Mouse (Mus musculus) megakaryocyte, adult 5-6 weeks (primary cell): ENCODE results near the gene Nrp1. TPM values are rescaled to one million over a fixed set of nuclear protein-coding genes. Genes with fewer than 3 reads are reported as not detected.
A peak's percentile ranks its signal among the peaks of the same experiment; 100 is the strongest.

Experiments used
- ATAC-seq: 2 replicates; pipeline ENCODE4 v1.8.0; 2016; ENCODE audit warnings: mild to moderate bottlenecking, inconsistent platforms; ENCODE audit not compliant: poor library complexity, severe bottlenecking
- total RNA-seq, 2 experiments: library from RNA; stranded (forward) in 1 of 2; stranded (reverse) in 1 of 2; fragments of 153-499, 151-499 nt in 1 of 2; fragments of 221-1000, 200-1000 nt in 1 of 2; gene quantifications; 2 replicates each; pipeline versions ENCODE4 v1.2.3 to v1.2.4; 2015 to 2017

Nrp1 gene
- total RNA-seq, 2 experiments from 2014 or later: 59.8 to 74.3 TPM

DNA sequence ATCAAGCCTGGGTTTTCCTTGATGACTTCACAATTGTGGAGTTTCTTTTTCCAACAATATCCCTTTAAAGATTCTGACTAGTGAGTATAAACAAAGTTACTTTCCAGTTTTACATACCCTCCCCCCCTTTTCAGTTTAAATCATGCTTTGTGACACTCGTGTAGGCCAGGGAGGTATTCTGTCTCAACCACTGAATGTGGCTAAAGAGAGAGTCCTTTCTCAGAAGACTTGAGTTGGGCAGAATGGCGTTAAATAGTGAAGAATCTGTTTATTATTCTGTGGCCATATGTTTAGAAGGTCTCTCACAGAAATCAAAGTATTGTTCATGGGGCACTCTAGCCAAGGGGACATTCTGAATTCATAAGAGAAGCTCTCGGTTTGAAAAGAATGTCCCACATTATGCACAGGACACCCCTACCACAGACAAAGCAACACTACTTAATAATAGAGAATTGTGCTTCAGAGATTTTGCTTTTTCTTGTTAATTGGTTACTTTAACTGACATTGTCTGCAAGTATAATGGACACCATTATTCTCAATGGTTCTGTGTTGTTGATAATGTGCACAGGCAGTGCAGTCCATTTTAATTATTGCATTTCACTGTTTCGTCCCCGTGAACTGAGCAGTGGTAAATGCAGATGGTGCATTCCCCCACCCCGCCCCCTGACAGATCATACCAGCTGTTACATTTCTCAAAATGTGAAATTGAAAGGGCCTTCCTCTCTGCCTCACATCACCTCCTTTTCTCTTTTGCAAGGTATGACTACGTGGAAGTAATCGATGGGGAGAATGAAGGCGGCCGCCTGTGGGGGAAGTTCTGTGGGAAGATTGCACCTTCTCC is 59.8 kb downstream of the Nrp1 start:
- ATAC-seq: peak; percentile 81

DNA sequence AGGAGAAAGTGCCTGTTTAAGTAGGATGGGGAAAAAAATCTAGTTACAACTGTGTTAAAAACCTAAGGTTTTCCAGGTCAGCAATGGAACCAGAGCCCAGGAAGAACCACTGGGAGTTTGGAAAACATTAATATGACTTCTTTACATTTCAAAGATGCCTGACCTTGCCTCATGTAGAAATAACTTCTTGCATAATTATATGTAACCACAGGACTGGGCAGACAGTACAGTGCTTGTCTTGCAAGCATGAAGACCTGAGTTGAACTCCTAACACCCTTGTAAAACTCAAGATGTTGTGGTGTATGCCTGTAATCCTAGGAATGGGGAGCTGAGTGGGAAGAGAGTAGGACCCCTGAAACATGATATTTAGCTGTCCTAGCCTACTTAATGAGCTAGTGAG is 61.6 kb downstream of the Nrp1 start:
- ATAC-seq: peak; percentile 61

DNA sequence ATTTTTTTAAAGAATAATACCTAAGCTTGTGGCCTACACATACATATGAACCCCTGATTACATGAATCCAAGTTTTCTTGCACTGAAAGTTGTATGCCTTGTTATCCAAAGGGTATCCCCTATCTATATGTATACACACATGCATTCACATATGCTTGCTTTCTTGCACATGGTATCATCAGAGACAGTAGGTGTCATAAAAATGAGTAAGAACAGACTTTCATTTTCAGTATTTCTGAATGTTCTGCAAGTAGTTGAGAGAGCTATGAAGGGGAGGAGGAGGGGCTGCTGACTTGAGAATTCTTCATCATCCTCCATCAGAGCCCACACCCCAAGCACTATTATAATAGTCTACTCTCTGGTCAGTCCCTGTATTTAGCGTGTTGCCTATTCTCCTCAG is 62.0 kb downstream of the Nrp1 start:
- no peak for ATAC-seq

DNA sequence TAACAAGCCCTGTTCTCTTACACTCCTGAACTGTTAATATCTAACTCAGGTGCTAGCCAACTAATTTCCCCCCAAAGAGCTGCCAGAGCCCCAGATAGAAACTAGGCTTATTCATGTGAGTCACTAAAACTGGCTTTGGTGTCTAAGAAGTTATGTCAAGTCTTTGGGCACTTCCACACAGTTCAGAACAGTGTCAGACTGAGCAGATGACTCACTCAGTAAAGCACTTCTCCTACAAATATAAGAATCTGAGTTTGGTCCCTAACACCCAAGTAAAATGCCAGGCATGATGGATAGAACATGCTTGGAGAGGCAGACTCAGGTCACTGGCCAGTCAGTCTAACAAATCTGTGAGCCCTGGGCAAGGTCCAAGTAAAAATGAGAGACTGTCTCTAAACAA is 65.4 kb downstream of the Nrp1 start:
- ATAC-seq: no peak

DNA sequence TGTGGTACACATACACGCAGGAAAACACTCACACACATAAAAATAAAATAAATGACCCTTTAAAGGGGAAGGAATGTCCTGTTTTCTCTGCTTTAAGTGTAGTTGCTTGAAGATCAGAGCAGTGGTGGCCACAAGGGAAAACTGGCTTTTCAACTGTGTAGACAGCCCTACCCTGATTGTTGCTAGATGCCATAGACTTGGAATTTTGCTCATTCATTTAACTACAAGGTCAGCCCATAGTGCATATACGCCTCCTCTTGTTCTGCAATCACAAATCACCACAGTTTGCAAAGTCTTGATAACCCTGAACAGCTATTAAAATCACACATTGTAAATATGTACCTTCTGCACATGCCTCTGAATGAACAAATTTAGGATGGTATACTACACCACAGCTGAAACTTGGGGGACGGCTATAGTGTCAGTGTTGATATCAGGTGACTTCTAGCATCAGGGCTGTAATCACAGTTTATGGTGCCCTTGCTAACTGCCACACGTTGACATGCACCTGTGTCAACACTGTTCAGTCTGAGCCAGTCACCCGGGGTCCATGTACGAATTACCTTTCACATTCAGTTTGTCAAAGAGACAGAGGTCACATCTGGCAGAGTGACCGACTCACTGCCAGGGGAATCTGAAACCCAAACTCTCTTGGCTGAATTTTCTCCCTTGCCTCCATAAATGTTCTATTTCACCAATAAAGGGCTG is 66.4 kb downstream of the Nrp1 start:
- ATAC-seq: no peak

DNA sequence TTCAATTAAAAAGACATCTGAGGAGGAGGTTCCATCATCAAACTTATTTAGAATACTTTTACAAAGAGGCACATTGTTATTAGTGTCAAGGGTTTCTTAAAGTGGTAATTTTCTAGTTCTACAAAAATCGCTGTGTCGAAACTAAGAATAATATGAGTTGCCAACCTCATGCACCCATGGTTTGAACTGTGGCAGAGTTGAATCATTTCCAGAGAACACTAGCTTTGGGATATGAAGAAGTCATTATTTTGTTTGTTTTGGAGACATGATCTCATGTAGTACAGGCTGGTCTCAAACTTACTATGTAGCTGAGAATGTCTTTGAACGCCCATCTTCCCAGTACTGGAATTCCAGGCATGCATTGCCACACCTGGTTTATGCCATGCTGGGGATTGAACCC is 68.7 kb downstream of the Nrp1 start:
- no peak for ATAC-seq

DNA sequence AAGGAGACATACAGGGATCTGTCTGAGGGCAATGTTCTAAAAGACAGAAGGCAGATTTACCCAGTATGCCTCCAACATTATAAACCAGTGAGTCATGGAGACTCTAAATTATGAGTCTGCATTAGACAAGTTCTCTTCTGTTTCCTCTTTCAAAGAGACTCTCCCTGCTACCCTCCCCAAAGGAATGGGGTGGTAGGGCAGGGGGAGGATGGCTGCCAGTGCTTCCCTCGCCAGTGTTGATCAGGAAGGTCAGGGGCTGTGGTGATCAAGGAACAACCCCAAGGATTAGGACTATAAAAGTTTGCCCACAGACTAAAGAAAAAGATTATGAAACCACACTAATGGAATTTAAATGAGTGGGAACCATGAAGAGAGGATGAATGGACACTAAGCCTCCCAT is 70.6 kb downstream of the Nrp1 start:
- no peak for ATAC-seq

DNA sequence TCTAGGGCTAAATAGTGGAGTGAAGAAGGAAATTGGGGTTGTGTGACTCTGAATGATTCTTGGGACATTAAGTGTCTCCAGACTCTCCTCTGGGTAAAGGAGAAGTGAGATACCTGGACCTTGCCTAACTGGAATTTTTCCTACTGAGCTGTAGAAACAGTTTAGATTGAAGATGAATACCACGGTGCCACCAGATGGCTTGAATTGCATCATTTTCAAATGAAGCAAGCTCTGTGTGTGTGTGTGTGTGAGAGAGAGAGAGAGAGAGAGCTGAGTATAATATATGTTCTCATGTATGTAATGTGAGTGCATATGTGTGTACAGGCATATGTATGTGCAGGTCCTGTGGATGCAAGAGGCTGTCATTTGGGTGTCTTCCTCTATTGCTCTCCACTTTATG is 72.7 kb downstream of the Nrp1 start:
- ATAC-seq: peak; percentile 43

DNA sequence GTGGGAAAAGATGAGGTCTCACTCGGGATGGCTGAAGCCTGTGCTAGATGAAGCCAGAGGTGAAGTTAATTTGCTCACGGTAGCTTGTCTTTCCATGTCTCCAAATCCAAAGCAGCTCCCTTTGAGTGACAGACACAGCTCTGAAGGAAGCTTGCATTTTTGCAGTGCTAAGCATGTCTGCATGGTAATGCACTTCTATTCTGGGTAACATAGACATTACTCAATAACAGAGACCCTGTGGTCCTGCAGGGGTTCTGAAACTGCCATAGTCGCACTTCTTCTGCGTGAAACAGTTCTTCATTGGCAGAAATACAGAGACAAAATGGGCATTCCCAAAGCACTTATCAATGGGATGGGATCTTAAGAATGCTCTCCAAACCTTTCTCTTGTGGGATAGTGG is 77.3 kb downstream of the Nrp1 start:
- ATAC-seq: 0 out of 2 replicates have a peak, but pooled peaks have one; percentile 3

DNA sequence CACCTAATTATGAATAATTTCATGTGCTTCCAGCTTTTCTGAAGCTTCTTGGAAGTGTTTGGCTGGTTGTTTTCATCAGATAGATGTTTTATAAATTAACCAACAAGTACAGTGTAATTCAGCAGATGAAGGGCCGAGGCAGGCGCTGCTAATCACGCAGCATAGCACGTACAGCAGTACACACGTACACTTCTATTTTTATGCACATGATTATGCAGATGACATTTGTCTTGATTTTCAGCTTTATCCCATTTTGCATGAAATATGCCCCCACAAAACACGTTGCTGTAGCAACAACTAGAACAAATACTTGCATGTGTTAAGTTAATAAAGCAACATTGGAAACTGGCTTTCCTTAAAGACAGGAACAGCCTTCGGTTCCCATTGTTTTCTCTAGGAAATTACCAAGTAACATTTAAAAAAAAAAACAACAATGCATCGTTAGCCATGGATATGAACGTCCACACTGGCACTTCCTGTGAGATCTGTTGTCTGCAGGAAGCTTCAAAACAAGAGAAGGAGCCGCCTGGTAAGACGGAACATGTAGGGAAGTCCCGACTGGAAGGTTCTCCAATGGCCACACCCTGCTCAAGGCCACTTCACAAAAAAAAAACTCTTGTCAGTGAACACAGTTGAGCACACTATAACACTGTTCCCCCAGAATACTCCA is 78.9 kb downstream of the Nrp1 start:
- ATAC-seq: no peak

DNA sequence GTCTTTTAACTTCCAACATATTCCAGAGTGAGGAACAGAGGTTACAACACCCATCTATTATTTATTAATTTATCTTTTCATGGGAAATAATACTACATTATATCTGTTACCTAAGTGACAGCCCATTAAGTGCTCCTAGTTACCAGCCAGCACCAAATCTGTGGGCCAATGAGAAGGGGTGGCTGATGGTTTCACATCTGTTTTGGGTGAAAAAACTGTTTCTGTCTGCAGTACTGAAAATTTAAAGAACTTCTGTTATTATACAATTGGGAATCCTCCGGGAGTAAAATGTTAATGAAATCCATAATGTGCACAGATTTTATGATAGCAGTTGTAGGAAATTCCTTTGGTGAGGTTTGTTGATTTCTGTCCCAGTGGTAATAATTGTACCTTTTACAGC is 83.0 kb downstream of the Nrp1 start:
- ATAC-seq: no peak

DNA sequence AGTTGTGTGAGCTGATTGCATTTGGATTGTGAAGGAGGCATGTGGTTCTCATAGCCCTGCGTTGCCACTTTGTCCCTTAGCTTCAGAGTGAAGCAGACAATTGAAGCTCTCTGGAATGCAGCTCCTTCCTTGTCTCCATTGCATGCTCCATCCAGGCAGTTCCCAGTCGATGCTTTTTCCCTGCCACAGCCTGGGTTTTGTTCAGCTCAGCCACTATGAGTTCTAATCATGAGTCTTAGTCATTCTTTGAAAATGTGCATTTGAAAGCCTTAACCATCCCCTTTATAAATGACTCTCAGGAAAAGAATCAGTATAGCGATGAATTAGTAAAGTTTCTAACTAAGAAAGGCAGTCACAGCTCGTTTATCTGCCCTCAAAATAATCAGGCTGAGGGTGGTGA is 87.2 kb downstream of the Nrp1 start:
- ATAC-seq: no peak

DNA sequence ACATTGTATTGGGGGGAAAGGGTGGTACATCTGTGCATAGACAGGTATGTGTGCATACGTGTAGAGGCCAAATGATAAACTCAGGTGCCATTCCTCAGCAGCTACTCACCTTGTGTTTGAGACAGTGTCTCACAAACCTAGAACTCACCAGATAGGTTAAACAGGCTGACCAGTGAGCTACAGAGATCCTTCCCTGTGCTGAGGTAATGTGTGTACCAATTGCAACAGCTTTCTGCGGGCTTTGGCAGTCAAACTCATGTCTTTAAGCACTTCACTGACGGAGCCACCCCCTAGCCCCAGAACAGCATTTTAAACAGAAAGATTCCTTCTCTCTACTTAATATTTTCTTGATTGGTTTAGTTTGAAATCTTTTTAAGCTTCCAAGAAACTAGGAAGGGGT is 88.2 kb downstream of the Nrp1 start:
- ATAC-seq: peak; percentile 39; the same call in 1 of the 2 replicates

DNA sequence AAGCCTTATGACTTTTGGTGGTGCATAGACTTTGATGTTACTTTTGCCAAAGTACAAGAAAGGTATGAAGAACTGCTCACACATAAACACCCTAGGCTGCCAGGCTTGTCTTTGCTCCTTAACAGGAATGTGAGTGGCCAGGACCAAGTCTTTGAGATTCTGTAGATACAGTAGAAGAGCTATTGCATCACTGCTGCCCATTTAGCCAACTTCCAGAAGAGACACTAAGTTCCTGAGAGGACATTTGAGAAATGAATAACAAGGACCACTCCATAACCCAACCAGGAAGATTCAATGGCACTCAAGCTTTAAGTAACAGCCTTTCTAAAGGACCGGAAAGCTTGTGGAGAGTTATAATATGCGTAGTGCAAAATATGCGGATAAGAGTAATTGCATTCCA is 88.9 kb downstream of the Nrp1 start:
- ATAC-seq: no peak

DNA sequence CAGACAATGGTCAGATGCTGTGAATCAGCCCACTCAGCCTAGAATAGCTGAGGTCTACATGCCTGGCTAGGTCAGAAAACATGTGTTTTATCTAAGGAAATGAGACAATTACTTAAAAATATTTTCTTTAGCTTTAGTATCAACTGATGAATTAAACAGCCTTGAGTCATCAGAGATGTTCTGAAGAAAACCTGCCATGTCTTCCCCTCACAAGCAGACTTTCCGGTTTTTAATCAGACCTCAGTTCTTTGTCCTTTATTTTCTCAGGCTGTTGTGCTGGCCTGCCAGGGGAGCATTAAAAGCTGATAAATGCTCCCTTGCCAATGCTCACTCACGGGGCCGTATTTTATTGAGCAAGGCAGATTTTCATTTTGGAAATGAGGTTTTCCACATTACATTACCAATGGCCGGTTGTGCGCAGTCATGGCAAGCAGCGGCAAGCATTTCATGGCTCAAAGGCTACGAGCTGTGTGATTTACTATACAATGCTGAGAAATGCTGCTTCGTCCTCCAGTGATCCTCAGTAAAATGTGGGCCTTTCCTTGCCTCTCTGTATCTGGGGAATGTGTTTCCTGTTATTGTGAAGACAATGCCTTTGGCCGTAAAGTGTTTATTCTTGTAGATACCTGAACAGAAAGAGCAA is 92.1 kb downstream of the Nrp1 start:
- ATAC-seq: no peak

DNA sequence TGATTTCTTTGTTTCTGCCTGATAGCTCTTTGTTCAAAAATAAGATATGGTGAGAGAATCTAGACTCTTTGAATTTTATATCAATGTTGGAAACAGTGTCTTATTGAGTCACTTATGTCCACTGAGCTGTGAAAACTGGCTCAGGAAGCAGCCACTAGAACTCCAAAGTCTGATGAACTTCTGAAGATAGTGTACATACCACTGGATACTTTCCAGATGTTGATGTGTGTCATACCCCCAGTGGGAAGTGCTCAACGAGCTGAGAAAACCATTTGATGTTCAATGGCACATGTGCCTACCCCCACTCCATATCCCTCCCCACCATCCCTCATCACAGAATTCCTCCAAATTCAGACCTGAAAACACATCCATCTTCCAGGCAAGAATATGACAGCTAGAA is 92.7 kb downstream of the Nrp1 start:
- ATAC-seq: no peak

DNA sequence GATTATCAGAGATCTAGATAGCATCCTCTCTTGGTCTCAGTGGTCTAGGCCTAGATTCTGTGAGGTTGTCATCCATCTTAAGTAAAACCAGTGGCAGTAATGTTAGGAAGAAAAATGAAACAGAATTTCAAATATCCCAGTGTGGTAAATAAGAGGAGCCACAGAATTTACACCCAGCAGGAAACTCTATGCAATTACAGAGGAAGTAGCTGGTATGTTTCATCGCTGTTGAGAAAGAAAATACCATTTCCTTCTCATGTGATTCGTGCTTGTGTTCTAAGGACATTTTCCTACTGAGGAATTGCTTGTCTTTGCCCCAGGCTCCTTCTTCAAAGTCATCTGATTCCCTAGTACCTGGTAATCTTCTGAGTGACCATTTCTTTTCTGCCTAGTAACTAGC is 95.1 kb downstream of the Nrp1 start:
- peak; percentile 79 for ATAC-seq

DNA sequence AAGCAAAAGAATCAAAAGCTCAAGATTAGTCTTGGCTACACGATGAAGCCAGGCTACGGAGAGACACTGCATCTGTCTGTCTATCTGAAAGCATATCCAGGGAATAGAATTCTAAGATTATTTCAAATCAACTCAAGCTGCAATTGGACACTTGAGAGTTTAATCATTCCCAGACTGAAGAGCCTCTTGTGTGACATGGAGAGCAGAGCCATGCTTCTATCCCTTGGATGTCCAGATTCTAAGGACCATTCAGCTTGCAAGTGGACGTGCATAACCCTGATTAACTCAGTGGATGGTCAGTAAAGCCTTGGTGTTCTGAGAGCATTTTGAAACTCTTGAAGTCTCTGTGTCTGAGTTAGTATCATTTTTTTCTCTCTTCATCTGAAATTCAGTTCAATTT is 95.6 kb downstream of the Nrp1 start:
- no peak for ATAC-seq

DNA sequence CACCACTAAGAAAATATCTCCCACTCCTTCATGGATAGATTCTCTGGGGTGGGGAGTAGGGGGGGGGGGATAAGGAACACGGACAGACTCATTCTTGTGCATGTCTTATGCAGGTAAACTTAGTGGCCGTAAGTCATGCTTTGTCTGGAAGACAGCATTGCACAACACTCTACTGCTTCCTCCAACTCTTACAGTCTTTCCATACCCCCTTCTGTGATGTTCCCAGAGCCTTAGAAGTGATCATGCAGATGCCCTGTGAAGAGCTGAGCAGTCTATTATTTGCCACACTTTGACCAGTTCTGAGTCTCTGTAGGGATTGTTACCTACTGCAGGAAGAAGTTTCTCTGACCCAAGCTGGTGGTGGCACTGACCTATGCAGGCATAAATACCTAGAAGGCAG is 98.9 kb downstream of the Nrp1 start:
- ATAC-seq: peak; percentile 11; the same call in 1 of the 2 replicates

DNA sequence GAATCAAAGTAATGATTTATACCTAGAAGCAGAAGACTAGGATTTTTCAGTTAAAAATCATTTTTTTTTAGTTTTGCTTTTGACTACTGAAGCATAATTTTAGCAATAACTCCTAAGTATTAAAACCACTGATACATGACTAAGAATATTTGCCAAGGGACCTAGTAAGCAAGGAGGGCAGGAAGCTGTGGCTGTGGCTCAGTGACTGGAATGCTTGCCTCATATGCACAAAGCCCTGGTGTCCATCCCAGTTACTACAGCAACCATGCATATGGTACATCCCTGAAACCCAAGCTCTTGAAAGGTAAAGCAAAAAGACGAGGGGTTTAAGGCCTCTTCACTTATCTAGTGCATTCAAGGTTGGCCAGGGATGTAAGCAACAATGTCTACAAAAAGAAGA is 101.3 kb downstream of the Nrp1 start:
- no peak; the same call in 1 of the 2 replicates for ATAC-seq

DNA sequence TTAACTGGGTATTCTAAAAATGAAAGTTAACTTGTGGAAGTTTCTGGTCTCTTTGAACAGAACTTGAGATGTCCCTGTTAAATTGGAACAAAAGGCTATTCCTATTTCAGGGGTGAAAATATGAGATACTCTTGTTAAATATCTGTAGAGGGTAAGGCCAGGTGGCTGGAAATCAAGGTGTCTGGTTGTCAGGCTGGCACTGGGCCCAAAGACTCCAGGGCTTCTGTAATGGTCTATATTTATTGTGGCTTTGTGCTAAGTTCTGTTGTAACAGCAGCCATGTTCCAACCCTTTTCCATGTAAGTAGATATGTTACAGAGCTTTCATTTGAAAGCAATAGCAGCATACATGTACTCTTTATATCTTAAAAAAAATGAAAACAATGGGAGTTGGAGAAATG is 103.3 kb downstream of the Nrp1 start:
- ATAC-seq: no peak
